Mouse (Mus musculus): ENCODE data around the gene Cenpp.

- TF ChIP-seq CTCF (IDR thresholded peaks at IDR 0.05; ENCODE audit: insufficient read depth, low read length) (no peak), POLR2A (IDR thresholded peaks at IDR 0.05; ENCODE audit: borderline replicate concordance, extremely low read depth, low read depth, low read length) (no peak)
Observed at GRCm38 (mm10) chr13:49536946-49537345, 115.6 kb downstream of the Cenpp start.
